Mouse (Mus musculus) neural tube, embryonic 15.5 days (tissue): ENCODE measurements at regions not wholly inside any gene's neighbourhood (a gene's known extent, or its start where the extent isn't known, plus 50 kb on each side); places are given as distances from the start of the nearest gene placed in this dataset.

Source experiments
- ATAC-seq: fragments of 200-750 bp; cut with Nextera tagmentation; 2 replicates; pipeline ENCODE4 v1.8.0; 2017; ENCODE audit warnings: mild to moderate bottlenecking, moderate TSS enrichment, moderate library complexity; ENCODE audit not compliant: low FRiP score
- H3K27ac ChIP-seq: fragments of 300-500 bp; sonication (generic); replicated peaks from 2 replicates; pipeline ENCODE4 v1.5.1; 2015; ENCODE audit warnings: mild to moderate bottlenecking, inconsistent platforms
- H3K27me3 ChIP-seq: fragments of 300-500 bp; sonication (generic); replicated peaks from 2 replicates; pipeline ENCODE4 v1.6.1; 2015; ENCODE audit warnings: inconsistent platforms
- H3K36me3 ChIP-seq: fragments of 300-500 bp; sonication (generic); 2 replicates; pipeline ENCODE4 v1.6.1; 2015; ENCODE audit warnings: inconsistent platforms
- H3K4me1 ChIP-seq: fragments of 300-500 bp; sonication (generic); 2 replicates; pipeline ENCODE4 v1.6.1; 2015; ENCODE audit warnings: inconsistent platforms
- H3K4me2 ChIP-seq: fragments of 300-500 bp; sonication (generic); 2 replicates; pipeline ENCODE4 v1.6.1; 2015; ENCODE audit warnings: inconsistent platforms, mild to moderate bottlenecking, moderate library complexity
- H3K4me3 ChIP-seq: fragments of 300-500 bp; sonication (generic); replicated peaks from 2 replicates; pipeline ENCODE4 v1.5.1; 2015; ENCODE audit warnings: mild to moderate bottlenecking, inconsistent platforms
- H3K9ac ChIP-seq: fragments of 300-500 bp; sonication (generic); replicated peaks from 2 replicates; pipeline ENCODE4 v1.6.1; 2015; ENCODE audit warnings: mild to moderate bottlenecking, inconsistent platforms
- H3K9me3 ChIP-seq: fragments of 300-500 bp; sonication (generic); replicated peaks from 2 replicates; pipeline ENCODE4 v1.6.1; 2016; ENCODE audit warnings: inconsistent platforms
- WGBS: fragments of 180-500 bp; shearing (Covaris S2); methylation state at CpG from one replicate; pipeline ENCODE4 v1.1.7; 2015; ENCODE audit warnings: mixed read lengths; 5-methylcytosine and 5-hydroxymethylcytosine counted together

DNA sequence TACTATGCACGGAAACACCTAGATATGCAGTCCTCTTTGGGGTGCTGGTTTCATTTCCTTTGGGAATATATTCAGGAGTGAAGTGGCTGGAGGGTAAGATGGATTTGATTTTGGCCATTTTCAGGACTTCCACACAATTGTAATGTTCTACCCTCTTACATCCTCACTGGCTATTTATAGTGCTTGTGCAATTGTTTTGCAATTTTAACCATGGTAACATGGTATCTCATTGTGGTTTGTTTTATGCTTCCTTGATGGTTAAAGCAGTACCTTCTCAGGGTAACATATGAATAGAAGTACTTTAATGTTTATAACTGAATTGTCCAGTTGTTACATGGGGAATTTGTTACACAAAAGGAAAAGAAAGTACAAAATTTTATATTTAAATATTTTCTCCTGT is 135.3 kb upstream of the Nrp1 start:
- no peak overlapping the region for H3K27ac ChIP-seq
- no peak overlapping the region for H3K9ac ChIP-seq
- no peaks in the 10 kb centered on the region for H3K4me1 ChIP-seq
- WGBS = 87% methylated on average over 1 of the region's 1 CpGs
- no peaks in the 10 kb centered on the region for H3K36me3 ChIP-seq
- no peaks in the 10 kb centered on the region for H3K9me3 ChIP-seq
- no peak overlapping the region for H3K4me2 ChIP-seq
- H3K27me3 ChIP-seq = no peaks in the 10 kb centered on the region
- ATAC-seq = no peak
- H3K4me3 ChIP-seq = no peak overlapping the region

DNA sequence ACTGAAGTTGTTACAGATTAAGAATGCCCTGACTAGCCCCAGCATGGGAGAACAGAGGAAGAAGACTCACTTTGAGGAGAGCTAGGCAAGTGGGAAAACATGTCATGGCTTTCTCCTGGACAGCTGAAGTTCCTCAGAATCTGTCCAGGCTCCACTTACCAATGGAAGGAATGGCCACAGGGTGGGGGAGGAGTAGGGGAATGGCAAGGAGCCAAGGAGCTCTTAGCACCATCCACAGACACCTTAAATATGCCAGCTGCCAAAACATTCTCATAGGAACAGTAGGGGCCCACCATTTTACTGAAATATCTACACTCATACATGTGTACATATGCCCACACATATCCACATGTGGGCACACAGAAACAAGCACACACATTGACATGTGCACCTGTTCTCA is 134.9 kb upstream of the Nrp1 start:
- H3K9ac ChIP-seq = no peak overlapping the region
- H3K4me3 ChIP-seq = no peak overlapping the region
- no peak for ATAC-seq
- no peaks in the 10 kb centered on the region for H3K4me1 ChIP-seq
- H3K36me3 ChIP-seq = no peaks in the 10 kb centered on the region
- no peaks in the 10 kb centered on the region for H3K27me3 ChIP-seq
- H3K27ac ChIP-seq = no peak overlapping the region
- H3K9me3 ChIP-seq = no peaks in the 10 kb centered on the region
- H3K4me2 ChIP-seq = no peak overlapping the region

DNA sequence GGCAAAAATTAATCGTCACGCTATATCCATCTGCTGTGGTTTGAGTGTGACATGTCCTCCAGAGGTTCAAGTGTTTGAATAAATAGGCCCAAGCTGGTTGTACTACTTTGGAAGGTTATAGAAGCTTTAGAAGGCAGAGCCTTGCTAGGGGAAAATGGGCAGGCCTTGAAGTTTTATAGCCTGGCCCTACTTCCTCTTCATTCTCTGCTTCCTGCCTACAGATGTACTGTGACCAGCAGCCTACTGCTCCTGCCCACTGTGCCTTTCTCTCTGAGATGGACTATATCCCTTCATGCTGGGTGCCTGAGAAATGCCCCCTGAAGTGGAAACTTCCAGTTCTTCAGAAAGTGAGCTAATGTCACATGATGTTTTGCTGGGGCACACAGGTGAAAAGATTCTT is 133.3 kb upstream of the Nrp1 start:
- WGBS = 98% methylated on average over 2 of the region's 2 CpGs
- Histone ChIP-seq H3K4me1 (no peaks in the 10 kb centered on the region), H3K27me3 (no peaks in the 10 kb centered on the region), H3K9ac (no peak overlapping the region), H3K27ac (no peak overlapping the region), H3K4me3 (no peak overlapping the region), H3K4me2 (no peak overlapping the region), H3K36me3 (no peaks in the 10 kb centered on the region), H3K9me3 (no peaks in the 10 kb centered on the region)
- ATAC-seq = no peak

DNA sequence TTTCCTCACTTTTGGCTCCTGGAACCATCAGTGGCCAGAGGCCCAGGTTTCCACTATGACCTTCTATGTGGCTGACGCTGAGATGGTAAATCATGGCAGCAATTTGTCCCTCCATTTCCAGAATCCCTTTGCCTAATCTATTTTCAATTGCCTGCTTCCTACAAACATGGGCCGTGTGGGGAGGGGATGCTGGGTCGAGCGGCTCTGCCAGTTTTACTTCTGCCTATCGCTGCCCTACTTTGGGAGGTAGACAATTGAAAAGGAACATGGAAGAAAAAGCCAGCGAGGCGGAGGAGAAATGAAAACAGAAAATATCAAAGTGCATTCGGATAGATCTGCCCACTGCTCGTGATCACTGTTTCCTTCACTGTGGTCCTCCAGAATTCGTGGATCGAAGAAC is 123.3 kb upstream of the Nrp1 start:
- H3K27ac ChIP-seq = no peak overlapping the region
- no peaks in the 10 kb centered on the region for H3K9me3 ChIP-seq
- no peak overlapping the region for H3K4me3 ChIP-seq
- H3K36me3 ChIP-seq = no peaks in the 10 kb centered on the region
- no peak for ATAC-seq
- 66% methylated on average over 11 of the region's 11 CpGs for WGBS
- no peaks in the 10 kb centered on the region for H3K4me1 ChIP-seq
- H3K4me2 ChIP-seq = no peak overlapping the region
- H3K9ac ChIP-seq = no peak overlapping the region
- H3K27me3 ChIP-seq = no peaks in the 10 kb centered on the region; the same call in 1 of the 2 replicates

DNA sequence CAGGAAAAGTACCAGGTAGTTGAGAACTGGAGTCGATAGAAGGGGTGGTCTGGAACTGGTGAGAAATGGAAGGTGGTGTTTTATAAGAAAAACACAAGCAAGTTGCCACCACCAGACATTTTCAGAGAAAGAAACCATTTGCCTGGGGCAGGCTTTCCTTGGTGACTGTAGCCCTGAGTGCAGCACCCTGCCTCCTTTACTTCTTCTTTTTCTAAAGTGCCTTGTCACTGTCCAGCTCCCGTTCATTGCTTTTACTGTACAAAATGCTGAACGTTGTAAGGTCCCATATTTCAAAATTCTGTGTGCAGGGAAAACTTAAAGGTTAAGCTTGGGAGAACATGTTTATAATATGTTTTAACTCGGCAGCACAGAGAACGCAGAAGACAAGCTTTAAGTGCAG is 122.9 kb upstream of the Nrp1 start:
- no peak overlapping the region for H3K4me2 ChIP-seq
- no peaks in the 10 kb centered on the region for H3K9me3 ChIP-seq
- 77% methylated on average over 5 of the region's 5 CpGs for WGBS
- no peaks in the 10 kb centered on the region for H3K4me1 ChIP-seq
- H3K4me3 ChIP-seq = no peak overlapping the region
- no peak for ATAC-seq
- H3K9ac ChIP-seq = no peak overlapping the region
- H3K27ac ChIP-seq = no peak overlapping the region
- no peaks in the 10 kb centered on the region for H3K36me3 ChIP-seq
- H3K27me3 ChIP-seq = no peaks in the 10 kb centered on the region; the same call in 1 of the 2 replicates

DNA sequence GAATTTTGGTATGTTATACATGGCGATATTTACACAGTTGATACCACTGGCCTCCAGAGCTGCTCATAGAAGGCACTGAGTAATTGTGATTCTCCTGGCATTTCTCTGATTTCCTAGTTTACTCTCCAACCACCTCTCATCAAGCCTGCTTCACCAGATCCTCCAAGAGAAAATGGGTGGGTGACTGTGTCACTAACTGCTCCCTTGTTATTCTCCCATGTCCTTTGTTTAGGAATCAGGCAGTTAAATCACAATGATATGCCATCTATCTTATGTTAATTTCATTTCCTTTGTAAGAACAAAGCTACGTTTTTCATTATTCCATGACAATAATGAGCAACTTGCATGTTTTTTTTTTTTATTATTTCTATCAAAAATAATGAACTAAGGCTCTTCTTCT is 122.3 kb upstream of the Nrp1 start:
- Histone ChIP-seq H3K9me3 (no peaks in the 10 kb centered on the region), H3K36me3 (no peaks in the 10 kb centered on the region), H3K9ac (no peak overlapping the region), H3K4me2 (no peak overlapping the region), H3K27me3 (no peaks in the 10 kb centered on the region; the same call in 1 of the 2 replicates), H3K4me3 (no peak overlapping the region), H3K27ac (no peak overlapping the region), H3K4me1 (no peaks in the 10 kb centered on the region)
- WGBS = 75% methylated on average over 2 of the region's 2 CpGs
- no peak for ATAC-seq

DNA sequence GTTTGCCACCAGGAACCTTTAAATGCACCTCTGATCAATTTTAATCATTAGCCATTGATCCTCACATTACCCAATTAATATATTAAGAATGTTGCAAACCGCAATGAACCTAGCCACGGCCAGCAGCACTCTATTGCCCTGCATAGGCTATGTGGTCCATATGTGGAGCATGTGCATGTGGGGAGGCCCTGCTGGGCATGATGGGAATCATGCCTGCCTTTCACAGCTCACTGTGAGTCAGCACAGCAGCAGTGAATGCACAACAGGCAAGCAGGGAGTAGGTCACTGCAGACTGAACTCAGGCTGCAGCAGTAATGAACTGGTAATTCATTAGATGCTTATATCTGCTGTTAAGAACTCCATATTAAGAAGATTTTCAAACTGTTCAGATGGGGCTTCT is 119.5 kb upstream of the Nrp1 start:
- Histone ChIP-seq H3K4me3 (no peak overlapping the region), H3K27ac (no peak overlapping the region), H3K9ac (no peak overlapping the region), H3K4me2 (no peak overlapping the region), H3K9me3 (no peaks in the 10 kb centered on the region), H3K27me3 (no peaks in the 10 kb centered on the region; the same call in 1 of the 2 replicates), H3K4me1 (no peaks in the 10 kb centered on the region), H3K36me3 (no peaks in the 10 kb centered on the region)
- ATAC-seq = no peak
- WGBS = 89% methylated on average over 2 of the region's 2 CpGs

DNA sequence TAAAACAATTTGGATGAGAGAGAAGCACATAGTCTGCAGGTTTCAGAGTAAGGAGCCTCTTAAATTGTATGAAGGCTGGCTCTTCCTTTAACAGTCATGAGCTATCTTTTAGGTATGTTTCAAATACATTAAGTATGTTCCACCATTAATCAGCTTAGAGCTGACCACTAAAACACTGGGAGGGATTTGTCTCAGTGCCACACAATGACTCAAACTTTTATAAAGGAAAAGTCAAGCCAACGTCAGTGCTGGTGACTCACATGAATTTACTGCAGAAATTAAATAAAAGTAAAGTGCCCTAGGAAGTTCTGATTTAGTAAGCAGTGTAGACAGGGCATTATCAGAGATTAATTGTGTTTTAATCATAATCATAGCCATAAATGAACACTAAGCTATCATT is 118.6 kb upstream of the Nrp1 start:
- H3K4me1 ChIP-seq = no peaks in the 10 kb centered on the region
- no peaks in the 10 kb centered on the region for H3K36me3 ChIP-seq
- H3K4me3 ChIP-seq = no peak overlapping the region
- H3K9me3 ChIP-seq = no peaks in the 10 kb centered on the region
- no peak for ATAC-seq
- 48% methylated on average over 1 of the region's 1 CpGs for WGBS
- no peak overlapping the region for H3K4me2 ChIP-seq
- H3K9ac ChIP-seq = no peak overlapping the region
- H3K27me3 ChIP-seq = no peaks in the 10 kb centered on the region; the same call in 1 of the 2 replicates
- no peak overlapping the region for H3K27ac ChIP-seq

DNA sequence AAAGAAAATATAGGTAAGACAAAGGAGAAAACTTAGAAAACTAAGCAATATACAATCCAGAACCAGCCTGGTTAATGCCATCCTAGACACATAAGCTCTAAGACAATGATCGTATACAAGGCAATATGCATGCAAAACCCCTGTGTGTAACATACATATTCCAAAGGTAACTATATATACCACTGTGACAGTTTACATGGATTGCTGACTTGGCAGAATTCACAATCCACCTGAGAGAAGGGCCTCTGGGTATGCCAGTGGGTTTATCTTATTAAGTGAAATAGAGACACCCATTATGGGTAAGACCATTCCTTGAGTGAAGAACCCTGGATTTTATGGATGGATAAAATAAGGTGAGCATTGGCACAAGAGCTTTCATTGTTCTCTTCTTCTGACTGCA is 117.2 kb upstream of the Nrp1 start:
- no peak overlapping the region for H3K4me3 ChIP-seq
- H3K4me2 ChIP-seq = no peak overlapping the region
- H3K9me3 ChIP-seq = no peaks in the 10 kb centered on the region
- no peaks in the 10 kb centered on the region; the same call in 1 of the 2 replicates for H3K27me3 ChIP-seq
- H3K36me3 ChIP-seq = no peaks in the 10 kb centered on the region
- no peak overlapping the region for H3K9ac ChIP-seq
- WGBS = 98% methylated on average over 1 of the region's 1 CpGs
- no peak for ATAC-seq
- H3K4me1 ChIP-seq = no peaks in the 10 kb centered on the region
- H3K27ac ChIP-seq = no peak overlapping the region

DNA sequence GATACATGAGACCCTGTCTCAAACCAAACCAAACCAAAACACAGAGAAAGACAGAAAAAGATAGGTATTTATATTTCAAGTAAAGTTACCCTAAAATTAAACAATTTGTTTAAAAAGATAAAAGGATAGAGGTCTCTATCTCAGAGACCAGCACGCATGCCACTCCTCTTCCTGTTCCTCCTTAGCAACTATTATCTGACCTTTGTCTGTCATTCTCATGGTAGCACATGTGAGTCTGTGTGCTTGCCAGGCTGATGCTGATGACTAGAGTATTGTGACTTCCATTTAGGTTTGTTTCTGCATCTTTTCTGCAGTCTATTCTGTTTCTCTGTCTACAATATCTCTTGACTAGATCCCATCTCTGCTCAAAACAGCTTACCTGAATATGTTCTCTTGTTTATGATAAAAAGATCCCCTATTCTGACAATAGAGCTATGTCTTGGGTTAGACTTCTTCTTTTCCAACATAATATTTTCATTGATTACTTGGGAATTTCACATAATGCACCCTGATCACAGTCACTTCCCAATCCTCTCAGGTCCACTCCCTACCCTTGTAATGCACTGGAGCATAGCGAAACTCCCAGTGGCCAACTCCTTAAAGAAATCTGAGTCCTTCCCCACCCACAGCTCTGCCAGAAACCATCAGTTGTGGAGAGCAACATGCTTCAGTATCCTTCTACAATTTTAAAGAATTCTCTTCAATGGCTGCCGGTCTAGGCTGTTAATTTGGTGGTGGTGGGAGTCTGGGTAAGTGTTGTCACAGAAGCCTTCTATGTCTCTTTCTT is 115.7 kb upstream of the Nrp1 start:
- H3K27ac ChIP-seq = no peak overlapping the region
- H3K36me3 ChIP-seq = no peaks in the 10 kb centered on the region
- no peak for ATAC-seq
- no peak overlapping the region for H3K4me3 ChIP-seq
- H3K9ac ChIP-seq = no peak overlapping the region
- no peaks in the 10 kb centered on the region for H3K9me3 ChIP-seq
- no peak overlapping the region for H3K4me2 ChIP-seq
- no peaks in the 10 kb centered on the region; the same call in 1 of the 2 replicates for H3K27me3 ChIP-seq
- H3K4me1 ChIP-seq = no peaks in the 10 kb centered on the region
- 95% methylated on average over 3 of the region's 3 CpGs for WGBS

DNA sequence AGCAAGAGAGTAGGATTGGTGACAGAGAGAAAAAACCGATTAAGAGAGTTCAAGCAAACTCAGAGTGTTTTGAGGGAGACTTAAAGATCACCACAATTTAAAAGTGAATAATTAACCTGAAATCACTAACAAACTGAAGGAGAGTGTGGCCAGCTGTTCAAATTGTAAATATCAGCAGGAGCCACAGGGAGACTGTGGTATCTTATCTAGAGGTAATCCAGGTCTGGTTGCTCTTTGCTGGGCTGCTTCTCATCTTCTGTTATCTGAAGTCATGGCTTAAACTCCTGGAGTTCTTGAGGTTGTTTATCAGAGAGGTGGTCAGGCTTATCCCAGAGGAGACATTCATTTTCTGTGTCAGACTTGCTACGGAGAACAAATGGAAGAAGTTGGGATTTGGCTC is 106.7 kb upstream of the Nrp1 start:
- no peaks in the 10 kb centered on the region for H3K4me1 ChIP-seq
- H3K9ac ChIP-seq = no peak overlapping the region
- no peaks in the 10 kb centered on the region for H3K27me3 ChIP-seq
- H3K27ac ChIP-seq = no peak overlapping the region
- H3K36me3 ChIP-seq = no peaks in the 10 kb centered on the region
- 76% methylated on average over 2 of the region's 2 CpGs for WGBS
- H3K9me3 ChIP-seq = no peaks in the 10 kb centered on the region
- no peak overlapping the region for H3K4me2 ChIP-seq
- H3K4me3 ChIP-seq = no peak overlapping the region
- ATAC-seq = no peak

DNA sequence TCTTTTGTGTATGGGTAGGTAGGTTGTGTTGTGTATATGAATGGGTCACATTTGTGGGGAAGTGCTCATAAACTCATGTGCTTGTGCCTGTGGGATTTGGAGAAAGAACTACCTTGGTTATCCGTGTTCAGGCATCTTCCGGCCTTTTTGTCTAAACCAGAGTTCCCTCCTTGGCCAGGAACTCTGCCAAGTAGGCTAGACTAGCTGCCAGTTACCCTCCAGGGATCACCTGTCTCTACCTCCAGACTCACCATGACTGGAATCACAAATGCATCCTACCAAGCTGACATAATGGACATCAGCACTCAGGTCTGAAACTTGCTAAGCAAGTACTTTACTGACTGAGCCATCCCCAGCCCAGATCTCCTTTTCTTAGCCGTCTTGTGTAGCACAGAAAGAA is 97.6 kb upstream of the Nrp1 start:
- 88% methylated on average over 3 of the region's 3 CpGs for WGBS

More for the DNA sequence above, 97.6 kb upstream of the Nrp1 start:
- Histone ChIP-seq H3K27me3 (no peaks in the 10 kb centered on the region), H3K36me3 (no peaks in the 10 kb centered on the region), H3K4me1 (peaks cover 14% of the 10 kb centered on the region), H3K9me3 (no peaks in the 10 kb centered on the region), H3K4me2 (no peak overlapping the region), H3K9ac (no peak overlapping the region), H3K4me3 (no peak overlapping the region), H3K27ac (no peak overlapping the region)
- no peak for ATAC-seq
